Mouse (Mus musculus) embryonic fibroblast, embryonic 13.5 days (primary cell): ENCODE results near the gene Nuak2.

Source experiments
- CTCF ChIP-seq: IDR thresholded peaks from 2 replicates; pipeline ENCODE4 v1.5.1; 2011; ENCODE audit warnings: mild to moderate bottlenecking, control low read depth, low read length, moderate library complexity, borderline replicate concordance; ENCODE audit not compliant: insufficient read depth
- POLR2A ChIP-seq: IDR thresholded peaks from 2 replicates; pipeline ENCODE4 v1.6.1; 2011; ENCODE audit warnings: low read depth, mild to moderate bottlenecking, control low read depth, low read length, moderate library complexity

- TF ChIP-seq CTCF (no peak), POLR2A (no peak)
These were observed 20.4 kb upstream of the Nuak2 start for GRCm38 (mm10) chr1:132295506-132295905.
